Mouse (Mus musculus): ENCODE results near the gene Mpv17l.
"Not testable (repeated sequence)": the region's sequence is repeated elsewhere in the genome, so short reads cannot be mapped to it uniquely, and the experiment has no call there.

Gene Mpv17l

DNA sequence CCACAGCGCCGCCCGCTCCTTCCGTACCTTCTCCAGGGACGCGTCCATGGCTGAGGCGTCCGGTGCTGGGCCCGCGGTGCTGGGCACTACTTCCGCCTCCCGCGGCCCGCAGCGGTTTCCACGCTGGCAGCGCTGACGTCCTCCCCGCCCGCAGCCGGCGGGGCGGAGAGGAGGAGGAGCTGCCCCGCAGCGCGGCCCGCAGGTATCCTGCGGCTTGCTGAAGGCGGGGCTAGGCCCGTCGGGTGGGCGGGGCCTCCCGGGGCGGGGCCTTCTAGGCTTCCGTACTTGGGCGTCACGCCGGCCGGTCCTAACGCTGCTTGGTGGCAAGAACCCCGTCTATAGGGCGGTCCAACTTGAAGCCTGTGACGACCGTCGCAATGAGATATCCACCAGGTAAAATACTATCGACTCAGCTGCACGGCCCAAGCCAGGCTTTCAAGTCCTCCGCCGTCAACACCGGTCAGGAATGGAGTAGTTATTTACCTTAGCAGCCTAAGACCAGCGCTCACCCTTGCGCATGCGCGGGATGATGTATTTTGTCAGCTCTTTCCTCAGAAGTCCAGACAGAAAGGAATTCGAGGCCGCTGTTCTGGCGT is at the start of gene Mpv17l, which contains the start of gene Pdxdc1:
TSS of gene Mpv17l (plus strand) at position 274 of the 596 bp plus-strand sequence.
TSS of gene Pdxdc1 (minus strand) at position 244 of the 596 bp plus-strand sequence.
- peak; percentile 96 for DNase-seq (ENCODE audit: low read depth, low spot score)

DNA sequence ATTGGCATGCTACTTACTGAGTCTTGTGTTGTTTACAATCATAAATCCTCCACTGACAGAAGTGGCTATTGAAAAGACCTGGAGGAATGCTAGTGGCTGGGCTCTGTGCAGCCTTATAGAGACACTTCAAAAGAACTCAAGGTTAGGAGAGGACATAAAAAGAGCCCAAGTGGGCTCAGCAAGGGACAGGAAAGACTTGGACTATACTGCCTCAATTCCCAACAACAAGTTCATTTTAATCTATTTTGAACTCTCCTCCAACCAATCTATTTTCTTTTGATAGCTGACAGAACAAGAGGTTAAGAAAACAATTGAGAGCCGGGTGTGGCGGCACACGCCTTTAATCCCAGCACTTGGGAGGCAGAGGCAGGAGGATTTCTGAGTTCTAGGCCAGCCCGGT is 49.1 kb upstream of the Mpv17l start:
- no peak for DNase-seq (ENCODE audit: low read depth, low spot score)

DNA sequence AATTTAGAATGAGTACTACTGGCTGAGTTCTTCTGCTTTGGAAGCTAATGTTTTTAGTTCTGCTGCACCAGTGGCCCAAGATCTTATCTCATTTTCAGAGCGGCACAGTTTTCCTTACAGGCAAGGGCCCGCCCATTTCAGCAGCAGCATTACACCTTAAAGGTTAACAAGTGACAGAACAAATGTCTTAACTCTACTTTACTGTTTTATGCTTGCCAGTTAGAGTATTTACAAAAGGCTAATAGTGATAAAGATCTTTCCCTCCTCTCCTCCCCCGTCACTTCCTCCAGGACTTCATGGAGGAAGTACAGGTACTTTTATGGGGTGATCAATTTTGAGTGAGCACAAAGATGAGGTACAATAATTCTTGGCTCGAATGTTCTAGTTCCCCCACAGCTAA is 36.9 kb upstream of the Mpv17l start:
- DNase-seq (ENCODE audit: low read depth, low spot score): no peak

DNA sequence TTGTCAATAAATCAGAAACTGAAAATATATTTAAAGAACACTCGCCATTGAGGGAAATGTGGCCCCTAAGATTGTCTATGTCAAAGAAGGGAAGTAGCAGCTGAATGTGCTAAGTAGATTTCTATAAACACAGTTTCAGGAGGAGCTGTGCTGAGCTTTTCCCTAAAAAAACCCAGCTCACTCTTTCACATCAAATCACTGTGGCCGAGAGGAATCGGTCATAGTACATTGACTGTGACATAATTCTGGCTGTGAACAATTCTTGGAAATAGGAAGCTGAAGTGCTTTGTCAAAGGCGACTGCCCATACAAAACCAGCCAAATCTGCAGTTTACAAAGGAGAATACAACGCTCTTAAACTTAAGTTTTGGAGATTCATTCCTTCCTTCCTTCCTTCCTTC is 36.3 kb upstream of the Mpv17l start:
- no peak for DNase-seq (ENCODE audit: low read depth, low spot score)

DNA sequence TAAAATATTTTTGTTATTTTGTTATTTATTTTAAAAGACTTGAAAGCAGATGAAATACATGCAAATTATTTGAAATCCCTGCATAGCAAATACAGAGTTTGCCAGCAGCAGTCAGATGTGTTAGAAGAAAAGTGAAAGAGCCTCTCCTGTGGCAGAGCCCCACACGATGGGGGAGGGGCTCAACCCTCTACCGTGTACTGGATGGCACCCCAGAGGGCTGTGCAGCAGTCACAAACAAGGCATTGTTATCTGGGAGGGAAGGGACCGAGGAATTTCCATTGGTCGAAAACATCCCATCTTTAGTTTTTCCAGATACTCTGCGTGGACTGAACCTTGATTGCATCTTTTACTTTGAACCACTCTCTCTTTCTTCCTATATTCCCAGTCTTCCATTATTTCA is 35.6 kb upstream of the Mpv17l start:
- peak; percentile 17 for DNase-seq (ENCODE audit: low read depth, low spot score)

DNA sequence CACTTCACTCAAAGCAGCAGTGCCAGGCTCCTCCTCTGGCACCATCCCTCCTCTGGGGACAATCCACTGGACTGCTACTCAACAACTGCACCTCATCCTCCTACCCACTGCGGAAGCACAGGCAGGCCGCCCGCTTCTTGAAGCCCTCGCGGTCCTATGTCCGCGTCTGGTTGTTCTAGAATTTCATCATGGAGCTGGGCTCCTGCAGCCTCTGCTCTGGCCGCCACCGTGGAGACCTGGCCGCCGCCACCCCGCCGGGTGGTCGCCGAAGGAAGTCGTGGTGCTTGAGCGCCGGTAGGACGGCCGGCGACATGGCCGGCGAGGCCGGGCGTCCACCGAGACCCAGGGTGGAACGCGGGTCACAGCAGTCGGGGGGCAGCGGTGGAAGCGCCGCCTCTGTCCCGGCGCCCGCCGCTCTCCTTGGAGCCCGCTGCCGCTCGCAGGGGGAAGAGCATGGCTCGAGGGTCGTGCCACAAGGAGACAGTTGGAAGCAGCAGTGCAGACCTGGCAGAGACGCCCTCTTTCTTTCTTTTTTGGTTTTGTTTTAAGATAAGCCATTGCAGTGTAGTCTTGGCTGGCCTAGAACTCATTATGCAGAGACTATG is 34.9 kb upstream of the Mpv17l start:
- DNase-seq (ENCODE audit: low read depth, low spot score): no peak

DNA sequence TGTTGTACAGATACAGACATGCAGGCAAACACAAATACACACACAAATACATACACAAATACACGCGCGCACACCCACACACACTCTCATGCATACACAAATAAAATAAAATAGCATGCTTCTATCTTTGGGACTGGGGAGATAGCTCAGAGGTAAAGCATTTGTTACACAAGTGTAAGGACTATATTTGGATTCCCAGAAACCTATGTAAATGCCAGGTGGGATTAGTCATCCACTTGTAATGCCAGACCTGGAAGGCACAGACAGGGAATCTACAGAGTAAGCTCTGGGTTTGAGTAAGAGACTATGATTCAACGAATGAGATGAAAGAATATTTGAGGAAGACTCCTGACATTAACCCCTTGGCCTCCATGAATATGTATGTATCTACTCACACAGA is 27.5 kb upstream of the Mpv17l start:
- peak; percentile 54 for DNase-seq (ENCODE audit: low read depth, low spot score)

DNA sequence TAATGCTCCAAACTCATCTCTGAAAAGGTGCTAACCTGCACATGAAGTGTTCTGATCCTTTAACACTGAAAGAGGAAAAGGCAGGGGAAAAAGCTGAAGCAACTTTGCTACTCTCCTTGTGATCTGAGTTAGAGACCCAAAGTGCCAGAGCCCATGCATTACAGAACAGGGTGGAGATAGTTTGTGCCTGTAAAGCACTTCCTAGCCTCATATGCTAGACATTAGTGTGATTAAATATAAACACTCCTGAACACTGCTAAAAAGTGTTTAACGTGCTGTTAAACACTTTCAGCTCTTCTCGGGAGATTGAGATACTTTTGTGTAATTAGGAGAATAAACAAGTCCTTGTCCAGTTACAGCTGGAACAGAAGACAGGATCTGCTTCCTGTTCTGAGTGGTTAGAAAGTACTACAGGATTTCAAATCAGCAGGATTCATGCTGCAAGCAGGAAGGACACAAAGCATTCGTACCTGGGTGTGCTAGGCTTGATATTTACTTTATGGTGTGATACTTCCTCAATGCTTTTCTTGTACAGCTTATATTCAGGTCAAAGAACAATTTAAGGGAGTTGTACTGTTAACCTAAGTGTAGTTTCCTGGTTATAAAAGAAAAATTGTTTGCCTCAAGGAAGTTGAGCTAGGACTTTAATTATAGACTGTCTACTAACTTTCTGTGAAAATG is 19.7 kb upstream of the Mpv17l start:
- no peak for DNase-seq (ENCODE audit: low read depth, low spot score)

DNA sequence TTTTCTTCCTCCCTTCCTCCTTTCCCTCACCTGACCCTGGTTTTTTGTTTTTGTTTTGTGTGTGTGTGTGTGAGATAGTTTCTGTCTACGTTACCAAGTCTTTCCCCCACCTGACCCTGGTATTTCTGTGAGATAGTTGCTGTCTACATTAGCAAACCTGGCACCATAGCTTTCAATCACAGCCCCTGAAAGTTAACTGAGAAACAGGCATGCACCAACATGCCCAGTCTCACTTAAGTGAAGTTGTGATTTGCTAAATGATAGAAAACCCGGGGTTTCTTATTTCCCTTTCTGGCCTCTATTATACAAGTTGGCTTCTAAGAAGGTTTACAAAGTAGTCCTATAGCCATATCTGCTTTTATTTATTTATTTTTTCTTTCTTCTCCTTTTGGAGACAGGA is 12.5 kb upstream of the Mpv17l start:
- no peak for DNase-seq (ENCODE audit: low read depth, low spot score)

DNA sequence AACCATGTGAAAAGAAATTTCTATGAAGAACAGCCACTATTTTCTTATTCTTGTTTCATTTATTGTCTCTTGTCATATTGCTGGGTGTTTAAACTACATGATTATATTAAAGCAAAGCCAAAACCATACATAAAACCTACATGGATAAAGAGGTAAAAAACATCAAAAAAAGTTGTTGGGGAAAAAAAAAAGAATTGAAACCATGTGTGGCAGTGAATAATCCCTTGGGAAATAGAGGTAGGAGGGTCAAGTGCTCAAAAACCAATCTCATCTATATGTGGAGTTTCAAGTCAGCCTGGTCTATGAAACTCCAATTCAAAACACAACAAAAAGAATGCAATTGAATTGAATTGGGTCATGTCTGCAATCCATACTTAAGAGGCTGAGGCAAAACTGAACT is 10.1 kb upstream of the Mpv17l start:
- no peak for DNase-seq (ENCODE audit: low read depth, low spot score)

DNA sequence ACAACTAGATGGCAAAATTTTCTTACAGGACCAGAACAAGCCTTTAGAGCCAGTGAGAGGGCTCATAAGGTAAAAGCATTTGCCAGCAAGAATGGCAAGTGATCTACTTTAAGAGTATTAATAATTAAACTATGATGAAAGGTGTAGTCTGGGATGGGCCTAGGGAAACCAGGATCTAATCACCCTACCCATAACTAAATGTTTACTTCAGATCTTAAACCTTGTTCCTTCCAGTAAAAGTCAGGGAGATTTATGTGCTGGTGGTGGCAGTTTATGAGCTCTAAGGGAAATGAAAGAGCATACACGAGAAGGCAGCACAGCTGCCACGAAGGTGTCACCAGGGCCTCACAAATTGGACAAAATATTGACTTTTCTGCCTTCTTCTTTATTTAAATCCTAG is 8.9 kb upstream of the Mpv17l start:
- DNase-seq (ENCODE audit: low read depth, low spot score): no peak

DNA sequence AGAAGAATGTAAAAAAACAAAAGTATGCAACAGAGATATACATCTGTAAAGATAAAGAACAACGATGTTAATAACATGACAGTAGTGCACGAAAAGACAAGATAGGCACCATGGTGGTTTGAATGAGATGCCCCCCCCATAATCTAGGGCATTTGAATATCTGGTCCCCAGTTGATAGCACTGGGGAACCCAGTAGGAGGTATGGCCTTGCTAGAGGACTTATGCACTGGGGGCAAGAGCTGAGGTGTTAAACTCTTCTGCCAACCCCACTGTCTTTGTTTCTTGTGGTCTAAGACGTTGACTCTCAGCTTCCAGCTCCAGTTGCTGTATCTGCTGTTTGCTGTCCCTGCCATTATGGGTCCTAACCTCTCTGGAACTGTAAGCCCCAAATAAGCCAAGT is 7.2 kb upstream of the Mpv17l start:
- DNase-seq (ENCODE audit: low read depth, low spot score): no peak

DNA sequence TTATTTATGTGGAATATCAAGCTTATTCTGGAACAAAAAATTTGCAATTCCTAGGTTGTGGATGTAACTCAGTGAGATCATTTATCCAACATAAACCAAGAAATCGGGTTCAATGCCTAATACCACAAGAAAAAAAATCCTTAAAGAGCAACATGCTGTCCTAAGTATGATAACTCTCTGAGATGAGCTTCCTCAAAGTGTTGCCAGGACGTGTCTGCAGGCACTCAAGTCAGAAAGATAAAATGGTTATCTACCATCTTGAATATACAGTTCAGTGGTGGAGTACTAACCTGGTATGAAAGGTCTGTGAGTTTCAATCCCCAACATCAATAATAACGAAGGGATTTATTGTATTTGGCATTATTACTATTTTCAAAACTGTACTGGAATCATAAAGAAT is 6.6 kb upstream of the Mpv17l start:
- DNase-seq (ENCODE audit: low read depth, low spot score): no peak

DNA sequence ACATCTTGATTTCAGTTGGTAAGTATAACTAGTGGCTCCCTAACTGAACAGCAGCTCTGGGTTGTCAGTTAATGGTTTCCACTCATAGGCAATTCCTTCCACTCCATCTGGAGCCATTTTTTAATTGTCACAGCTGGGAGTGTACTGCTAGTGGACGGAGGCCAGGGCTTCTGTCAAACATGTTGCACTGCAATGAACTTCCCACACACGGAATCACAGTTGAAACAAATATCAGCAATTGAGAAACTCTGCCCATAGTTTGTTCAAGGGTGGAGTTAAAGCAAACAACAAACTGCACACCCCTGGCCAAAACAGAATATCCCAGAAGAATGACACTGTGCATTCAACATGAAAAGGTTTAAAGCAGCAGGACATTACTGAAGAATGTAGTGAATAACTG is 4.0 kb upstream of the Mpv17l start:
- DNase-seq (ENCODE audit: low read depth, low spot score): no peak

DNA sequence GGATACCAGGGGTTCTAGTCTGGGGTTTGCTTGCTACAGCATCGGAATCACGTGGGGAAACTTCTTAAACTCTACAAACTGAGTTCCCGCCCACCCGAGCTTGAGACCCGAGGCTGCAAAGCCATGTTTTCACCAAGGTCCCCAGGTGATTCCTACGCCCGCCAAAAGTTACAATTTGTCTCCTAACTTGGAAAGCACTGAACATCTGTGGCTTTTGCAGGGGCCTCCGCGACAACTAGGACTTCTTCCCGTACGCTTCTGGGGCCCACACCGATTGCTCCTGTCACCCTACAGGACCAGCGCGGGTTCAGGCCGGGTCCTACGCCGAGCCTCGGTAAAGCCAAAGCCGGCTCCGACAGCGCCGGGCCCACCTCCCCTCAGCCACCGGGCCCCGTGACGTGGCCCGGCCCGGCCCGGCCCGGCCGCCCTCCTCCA is 547 bp upstream of the Mpv17l start:
- DNase-seq (ENCODE audit: low read depth, low spot score): no peak

DNA sequence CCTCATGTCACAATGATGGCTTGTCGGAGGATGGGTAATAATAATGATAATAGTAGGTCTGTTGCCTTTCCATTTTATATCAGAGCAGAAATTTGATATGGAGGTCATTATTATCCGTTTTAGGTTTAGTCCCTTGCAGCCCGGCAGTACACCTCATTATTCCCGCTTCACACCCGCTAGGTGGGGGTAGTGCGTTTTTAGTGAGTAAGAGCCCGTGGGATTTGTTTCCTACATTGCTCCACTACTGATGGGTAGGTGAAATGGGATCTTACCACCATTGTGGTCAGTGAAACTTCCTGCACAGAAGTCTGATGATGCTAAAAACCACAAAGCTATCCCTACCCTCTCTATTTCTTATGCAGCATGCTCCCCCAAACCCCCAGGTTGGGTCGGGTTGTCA is 527 bp downstream of the Mpv17l start:
- DNase-seq (ENCODE audit: low read depth, low spot score): peak; percentile 86

DNA sequence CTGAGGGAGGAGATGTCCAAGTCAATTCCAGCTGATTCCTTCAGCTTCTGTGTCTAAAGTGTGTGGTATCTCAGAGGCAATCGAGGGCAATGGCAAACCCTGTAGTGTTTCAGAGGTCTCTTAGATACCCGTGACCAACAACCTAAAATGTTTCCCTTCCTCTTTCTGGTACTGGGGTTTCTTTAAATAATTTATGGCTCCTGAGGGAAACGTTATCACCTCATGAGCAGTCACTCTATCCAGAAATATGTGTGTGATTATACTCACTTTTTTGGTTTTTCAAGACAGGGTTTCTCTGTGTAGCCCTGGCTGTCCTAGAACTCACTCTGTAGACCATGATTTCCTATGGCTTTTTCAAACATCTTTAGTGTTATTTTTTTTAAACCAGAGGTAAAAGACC is 4.3 kb downstream of the Mpv17l start:
- DNase-seq (ENCODE audit: low read depth, low spot score): no peak

DNA sequence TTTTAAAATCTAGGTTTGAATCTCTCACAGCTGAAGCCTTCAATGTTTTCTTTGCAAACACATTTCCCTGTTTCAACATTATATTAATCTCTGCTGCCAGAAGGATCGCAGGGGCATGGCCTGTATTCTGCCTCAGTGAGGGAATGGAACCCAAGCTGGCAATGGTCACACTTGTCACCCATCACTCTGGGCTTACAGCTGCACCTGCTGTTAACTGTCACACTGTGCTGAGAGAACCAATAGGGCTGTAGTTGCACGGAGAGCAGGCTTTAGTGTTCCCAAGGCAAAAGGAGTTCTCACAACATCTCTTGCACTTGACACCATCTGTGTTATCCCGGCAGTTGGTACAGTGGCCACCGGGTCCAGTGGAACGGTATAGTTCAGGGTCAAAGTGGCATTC is 17.1 kb downstream of the Mpv17l start:
- no peak for DNase-seq (ENCODE audit: low read depth, low spot score)

DNA sequence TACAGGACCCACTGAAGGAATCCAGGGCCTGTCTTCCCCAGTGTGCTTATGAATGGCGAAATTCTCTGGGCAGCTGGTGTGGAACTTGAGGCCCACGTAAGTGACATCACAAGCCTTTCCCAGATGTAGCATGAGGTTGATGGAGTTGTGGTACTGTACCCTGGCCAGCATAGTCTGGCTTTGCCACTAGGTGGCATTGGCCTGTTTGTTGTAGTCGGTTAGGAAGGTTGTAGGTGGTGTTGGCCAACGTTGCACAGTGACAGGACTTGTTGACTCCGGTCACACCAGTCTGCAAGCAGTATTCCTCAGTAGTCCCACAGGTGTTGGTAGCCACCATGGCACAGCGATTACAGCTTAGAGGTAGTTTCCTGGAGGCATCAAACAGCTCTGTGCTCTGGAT is 18.1 kb downstream of the Mpv17l start:
- DNase-seq (ENCODE audit: low read depth, low spot score): no peak

DNA sequence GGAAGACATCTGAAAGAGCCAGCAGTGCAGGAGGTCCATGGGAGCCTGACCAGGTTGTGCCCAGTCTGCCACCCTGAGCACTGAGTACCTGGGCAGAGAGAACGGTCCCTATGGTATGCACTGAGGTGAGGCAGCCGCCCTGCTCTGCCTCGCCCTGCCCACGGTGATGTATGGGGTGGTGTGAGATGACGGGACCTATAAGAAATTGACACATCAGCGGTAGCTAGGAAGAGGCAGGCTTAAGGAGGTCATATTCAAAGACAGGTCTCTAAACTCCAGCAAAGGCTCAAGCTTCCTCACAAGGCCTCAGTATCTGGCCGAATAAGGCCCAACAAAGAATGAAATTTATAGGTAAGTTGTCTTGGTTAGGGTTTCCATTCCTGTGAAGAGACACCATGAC is 18.8 kb downstream of the Mpv17l start:
- no peak for DNase-seq (ENCODE audit: low read depth, low spot score)

DNA sequence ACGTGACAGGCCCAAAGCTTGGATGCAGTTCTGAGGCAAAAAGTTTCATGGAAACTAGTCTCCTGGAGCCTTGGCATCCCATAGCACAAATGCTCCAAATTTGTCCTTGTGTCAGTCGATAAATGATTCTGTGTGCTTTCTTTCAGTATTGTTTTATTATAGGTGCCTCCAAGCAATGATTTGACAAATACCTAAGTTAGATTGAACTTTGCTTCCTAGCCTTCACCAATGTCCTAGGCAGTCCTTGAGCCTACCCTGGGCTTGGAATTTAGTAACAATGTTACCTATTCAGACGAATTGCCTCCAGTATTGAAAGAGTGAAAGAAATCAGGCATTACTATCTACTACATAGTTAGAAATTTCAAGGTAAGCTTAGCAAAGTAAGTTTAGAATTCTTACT is 19.5 kb downstream of the Mpv17l start:
- not testable (repeated sequence) for DNase-seq (ENCODE audit: low read depth, low spot score)

DNA sequence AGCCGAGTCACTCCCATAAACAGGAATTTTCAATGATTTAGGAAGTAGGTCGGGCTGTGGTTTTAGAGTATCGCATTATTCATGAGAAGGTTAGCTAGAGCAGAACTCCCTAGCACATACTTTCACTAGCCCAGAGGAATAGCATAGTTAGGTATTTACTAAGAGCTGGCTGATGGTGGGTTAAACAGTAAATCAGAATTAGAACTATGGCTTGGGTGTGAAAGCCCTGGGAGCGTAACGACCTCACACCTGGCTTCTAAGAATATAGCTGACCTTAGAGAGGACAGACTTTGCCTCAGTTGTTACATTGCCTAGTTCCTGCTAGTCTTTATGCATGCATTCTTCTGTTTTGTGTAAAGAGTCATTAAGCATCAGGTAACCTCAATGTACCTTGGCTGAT is 20.0 kb downstream of the Mpv17l start:
- DNase-seq (ENCODE audit: low read depth, low spot score): not testable (repeated sequence)

DNA sequence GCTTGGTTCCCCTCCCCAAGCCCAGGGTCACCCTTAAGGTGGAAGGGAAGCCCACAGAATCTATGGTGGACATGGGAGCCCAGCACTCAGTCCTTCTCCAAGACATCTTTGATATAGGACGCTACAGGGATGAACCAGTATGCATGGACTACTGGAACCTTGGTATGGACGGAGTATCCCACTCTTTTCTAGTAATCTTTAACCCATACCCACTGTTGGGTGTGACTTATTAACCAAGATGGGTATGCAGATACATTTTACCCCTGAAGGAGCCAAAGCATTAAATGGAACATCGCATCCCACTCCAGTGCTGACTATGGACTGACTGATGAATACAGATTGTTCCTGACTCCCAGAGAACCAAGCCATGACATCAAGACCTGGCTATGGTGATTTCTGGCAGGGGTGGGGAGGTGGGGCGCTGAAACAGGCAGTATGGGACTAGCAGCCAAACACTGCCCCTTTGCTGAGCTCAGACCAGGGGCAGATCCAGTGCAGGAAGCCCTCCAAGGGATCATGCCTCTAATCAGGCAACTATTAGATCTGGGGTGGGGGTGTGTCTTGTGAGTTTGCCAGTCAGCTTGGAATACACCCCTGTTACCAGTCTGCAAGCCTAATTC is 24.6 kb downstream of the Mpv17l start:
- DNase-seq (ENCODE audit: low read depth, low spot score): no peak

All from telencephalon, adult 2 months (tissue).